Mouse (Mus musculus): ENCODE results near the gene Nav1.
A peak's percentile ranks its signal among the peaks of the same experiment; 100 is the strongest.
"Not testable (repeated sequence)": the region's sequence is repeated elsewhere in the genome, so short reads cannot be mapped to it uniquely, and the experiment has no call there.

Gene Nav1

DNA sequence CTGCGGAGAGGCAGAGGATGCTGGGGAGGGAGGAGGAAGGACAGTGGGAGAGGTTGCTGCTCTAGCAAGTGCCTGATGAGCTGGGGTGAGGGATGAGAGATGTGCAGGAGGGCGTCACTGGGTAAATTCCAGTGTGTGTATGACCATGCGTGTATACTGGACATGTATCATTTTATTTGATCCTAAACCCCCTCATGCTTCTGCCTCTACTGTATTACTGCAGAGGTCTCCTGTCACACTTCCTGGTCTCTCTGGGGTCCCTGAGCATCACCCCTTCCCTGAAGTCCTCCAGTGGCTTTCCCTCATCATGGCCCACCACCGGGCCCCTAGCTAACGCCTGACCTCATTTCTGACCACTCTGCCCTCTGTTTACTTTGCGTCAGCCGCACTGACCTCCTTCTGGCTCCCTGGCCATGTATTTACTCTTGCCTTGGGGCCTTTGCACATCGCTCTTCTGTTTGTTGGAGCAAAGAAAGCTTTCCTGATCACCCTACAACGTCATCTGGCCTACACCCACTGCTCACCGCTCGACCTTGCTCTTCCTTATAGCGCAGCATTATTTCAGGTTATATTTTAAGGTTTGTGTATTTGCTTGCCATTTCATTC is 91.4 kb downstream of the Nav1 start:
- DNase-seq (ENCODE audit: low spot score in 2 of 2) = no peak

DNA sequence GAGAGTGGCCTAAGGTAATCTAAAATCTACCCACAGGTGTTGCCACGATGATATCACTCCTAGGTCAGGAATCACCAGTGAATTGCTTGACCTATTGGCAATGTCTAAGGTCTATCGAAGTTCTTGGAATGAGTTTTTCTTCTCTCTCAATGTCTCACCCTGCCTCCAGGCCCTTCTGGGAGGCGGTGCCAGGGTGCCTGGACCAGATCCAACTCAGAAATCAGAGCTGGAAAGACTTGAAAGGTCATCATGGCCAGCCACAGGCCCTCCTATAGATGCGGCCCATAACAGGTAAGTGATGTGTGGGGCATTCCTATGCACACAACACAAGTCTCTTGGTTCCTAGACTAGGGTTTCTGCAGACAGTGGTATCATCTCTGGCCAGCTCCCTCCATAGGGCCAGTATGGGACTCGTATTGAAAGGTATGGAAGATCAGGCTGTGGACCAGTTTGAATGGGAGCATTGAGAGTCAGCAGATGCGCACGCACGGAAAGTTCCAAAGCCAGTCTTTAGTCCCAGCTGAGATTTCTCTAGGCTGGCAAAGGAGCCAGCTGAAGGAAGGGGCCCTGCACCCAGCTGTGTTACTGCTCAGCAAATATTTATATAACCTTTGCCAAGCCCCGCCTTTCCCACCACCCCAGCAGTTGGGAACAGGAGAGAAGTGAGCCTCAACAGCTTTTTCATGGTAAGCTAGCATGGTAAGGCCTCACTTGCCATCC is 92.0 kb downstream of the Nav1 start:
- DNase-seq (ENCODE audit: low spot score in 2 of 2) = no peak

DNA sequence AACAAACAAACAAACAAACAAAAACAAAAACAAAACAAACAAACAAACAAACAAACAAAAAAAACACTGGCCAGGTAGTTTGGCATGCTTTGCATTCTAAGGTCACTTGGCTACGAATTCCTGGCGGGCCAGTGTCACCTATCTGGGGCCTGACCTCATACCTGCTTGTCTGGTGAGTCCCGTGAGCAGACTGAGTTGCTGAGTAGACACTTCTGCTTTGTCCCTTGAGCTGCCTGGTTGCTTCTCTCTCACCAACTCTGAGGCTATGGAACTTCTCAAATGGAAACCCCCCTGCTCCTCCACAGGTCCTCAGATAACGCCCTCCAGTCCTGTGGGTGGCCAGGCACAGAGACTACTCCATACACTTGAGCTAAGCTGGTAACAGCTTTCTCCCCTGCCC is 93.0 kb downstream of the Nav1 start:
- DNase-seq (ENCODE audit: low spot score in 2 of 2) = no peak

DNA sequence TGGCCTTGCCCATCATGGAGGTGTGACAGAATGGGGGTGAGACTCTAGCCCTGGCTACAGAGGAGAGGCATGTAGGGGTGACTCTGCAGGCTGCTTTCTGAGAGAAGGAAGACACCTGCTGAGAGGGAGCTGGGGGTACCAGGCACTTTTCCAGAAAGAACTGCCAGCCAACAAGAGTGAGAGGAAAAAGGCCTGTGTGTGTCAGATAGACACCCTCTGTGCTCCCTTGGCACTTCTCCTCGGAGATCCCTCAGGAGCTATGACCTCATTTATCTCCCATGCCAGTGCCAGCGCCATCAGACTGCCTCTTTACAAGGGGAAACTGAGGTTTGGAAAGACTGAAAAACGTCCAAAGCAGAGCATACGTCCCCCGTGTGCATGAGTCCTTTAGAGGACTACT is 93.6 kb downstream of the Nav1 start:
- DNase-seq (ENCODE audit: low spot score in 2 of 2) = no peak

DNA sequence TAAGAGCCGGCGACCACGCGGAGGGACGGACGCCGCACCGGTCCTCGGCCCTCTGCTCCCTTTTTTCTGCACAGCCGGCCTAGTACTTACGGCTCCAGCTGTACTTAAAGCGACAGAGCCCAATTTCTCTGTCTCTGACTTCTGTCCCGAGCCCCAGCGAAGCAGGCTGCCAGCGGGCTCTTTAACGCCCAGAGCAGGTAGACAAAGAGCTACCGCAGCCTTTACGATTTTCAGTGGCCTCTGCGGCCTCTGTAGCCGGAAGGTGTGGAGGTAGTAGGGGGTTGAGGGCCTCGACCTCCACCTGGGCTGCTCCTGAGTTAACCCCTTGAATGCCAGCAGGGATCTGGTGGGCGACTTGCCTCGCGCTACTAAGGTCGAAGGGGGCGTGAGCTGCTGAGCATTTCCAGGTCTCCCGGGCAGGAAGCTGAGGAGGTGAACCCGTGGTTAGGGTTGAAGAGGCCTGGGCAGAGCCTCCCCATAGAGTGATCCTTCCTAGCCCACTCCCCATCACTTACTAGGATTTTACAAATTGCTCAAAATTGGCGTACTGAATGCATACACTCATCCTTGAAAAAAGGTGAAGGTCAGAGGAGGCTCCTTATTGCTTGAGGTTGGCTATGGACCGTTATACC is 96.6 kb downstream of the Nav1 start:
- DNase-seq (ENCODE audit: low spot score in 2 of 2) = peak; percentile 34 to 53

DNA sequence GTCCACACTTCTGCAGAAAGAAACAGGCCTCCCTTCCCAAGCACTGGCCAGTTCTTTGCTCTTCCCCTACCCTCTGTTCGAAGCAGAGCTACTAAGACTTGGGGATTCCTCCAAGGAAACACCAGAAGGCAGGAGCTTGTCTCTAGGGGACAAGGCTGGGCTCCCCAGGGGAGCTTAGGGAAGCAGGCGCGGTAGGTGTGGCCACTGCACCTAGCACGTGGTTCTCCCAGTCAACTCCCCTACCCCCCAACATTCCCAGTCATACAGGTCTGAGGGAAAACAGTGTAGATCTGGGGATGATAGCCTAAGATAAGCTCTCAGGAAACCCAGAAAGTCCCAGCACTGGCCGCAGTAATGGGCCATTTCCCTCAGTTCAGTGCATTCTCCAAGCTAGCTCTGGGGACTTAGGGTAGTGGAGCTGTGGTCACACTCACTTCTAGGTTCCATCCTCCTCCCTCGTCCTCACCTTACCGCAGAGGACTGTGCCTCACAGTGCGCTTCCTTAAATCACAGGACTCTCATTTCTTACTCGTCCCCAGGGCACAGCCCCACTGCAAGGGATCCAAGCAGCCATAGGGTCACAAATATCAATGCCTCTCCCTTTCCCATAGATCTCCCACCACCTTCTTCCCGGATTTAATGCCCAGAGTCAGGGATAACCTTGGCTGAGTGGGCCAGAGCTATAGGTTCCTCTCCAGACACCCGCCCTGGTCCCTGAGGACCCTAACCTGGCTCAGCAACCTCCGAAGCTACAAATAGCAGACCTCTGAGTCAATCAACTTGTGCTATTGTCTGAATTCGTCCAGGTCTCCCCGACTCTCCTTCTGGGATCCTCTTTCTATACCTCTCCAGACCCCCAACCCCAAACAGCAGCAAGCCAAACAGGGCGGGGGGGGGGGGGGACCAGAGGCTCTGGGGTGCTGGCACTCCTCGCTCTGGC is 97.7 kb downstream of the Nav1 start:
- no peak for DNase-seq (ENCODE audit: low spot score in 2 of 2)

DNA sequence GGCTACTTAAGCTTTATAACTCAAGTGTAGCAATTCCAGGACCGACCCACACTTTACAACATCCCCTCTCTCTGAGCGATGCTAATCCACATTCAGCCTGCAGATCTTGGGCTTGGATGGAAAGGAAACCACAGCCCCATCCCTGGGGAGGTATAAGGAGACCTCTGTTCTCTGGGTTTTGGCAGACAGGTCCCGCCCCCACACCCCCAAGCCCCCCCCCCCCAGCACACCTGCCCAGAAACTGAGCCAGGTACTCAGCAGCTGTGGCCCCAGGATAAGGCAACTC is 98.8 kb downstream of the Nav1 start:
- DNase-seq (ENCODE audit: low spot score in 2 of 2) = no peak

DNA sequence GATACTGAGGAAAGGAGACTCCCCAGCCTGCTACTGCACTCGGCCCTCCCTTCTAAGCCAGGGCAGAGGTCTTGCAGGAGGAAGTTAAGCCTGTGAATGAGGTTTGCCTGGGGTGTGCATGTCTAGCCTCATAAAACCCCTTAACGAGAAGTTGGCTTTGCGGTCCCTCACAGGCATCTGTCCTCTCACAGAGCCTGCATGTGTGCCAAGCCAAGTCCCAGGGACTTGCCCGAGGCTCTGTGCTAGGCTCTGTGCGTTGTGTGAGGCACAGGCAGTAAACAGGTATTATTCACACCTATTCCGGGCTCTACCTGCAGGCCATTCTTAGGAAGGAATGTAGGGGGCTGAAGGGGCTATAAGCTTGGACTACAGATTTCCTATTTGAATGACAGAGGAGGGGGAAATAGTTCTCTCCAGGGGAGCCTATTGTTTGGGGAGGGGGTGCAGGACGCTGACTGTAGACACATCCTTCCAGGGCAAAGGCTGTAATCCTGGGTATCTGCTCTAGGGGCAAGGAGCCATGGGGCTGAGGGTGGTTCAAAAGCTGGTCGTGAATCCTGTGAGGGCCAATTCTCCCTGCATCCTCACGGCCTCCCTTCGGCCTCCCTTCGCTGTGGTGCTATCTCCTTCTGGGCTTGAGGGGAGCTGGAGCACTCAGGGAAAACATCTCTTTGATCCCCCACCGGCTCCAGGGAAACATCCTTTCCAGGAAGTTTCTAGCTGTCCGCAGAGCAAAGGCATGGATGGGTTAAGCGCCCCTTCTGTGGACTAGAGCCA is 99.3 kb downstream of the Nav1 start:
- no peak for DNase-seq (ENCODE audit: low spot score in 2 of 2)

DNA sequence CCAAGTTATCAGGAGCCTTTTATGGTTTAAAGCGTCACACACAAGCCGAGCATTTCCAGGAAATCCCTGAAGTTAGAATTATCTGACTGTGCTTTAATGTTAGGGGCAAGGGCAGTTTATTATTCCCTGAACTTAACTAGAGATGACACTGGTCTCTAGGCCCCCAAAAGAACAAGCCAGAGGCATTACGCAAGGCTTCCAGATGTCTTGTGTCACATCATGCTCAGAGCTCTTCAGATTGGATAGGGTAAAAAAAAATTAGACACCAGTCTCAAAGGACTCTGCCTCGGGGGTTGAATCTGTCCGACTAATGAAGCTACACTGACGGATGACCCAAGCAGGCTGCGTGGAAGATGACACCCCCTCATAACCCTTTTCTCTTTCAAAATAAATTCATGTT is 101.6 kb downstream of the Nav1 start:
- no peak for DNase-seq (ENCODE audit: low spot score in 2 of 2)

DNA sequence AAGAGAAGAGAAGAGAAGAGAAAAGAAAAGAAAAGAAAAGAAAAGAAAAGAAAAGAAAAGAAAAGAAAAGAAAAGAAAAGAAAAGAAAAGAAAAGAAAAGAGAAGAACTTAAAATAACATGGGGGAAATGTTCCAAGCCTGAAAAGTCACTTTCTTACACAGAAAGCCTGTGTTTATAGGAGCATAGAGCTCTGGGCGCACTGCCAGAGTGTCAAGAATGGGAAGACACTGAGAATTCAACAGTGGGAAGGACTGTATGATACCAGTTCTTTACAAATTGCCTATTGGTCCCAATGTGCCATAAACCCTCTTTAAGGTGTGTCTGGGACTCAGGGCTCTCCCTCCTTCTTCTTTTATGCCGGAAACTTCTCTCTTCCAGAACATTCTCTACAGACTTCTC is 103.7 kb downstream of the Nav1 start:
- peak in 1 of 2 experiments; percentile 37 for DNase-seq (ENCODE audit: low spot score in 2 of 2)

DNA sequence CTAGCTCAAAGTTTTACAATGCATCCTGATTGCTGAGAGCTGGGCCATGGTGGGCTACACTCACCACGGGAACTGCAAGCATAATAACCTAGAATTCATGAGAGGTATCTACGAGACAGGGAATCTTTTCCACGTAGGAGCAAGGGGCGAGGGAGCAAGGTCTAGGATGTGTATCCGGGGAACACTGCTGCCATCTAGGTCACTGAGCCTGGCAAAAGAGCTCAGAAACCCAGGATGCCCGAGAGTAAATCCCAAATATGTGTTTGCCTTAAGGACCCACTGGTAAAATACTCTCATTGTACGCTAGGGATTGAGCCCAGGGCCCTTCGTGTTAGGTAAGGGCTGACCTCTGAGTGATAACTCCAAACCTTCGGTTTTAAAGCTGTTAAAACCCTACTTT is 104.3 kb downstream of the Nav1 start:
- no peak for DNase-seq (ENCODE audit: low spot score in 2 of 2)

DNA sequence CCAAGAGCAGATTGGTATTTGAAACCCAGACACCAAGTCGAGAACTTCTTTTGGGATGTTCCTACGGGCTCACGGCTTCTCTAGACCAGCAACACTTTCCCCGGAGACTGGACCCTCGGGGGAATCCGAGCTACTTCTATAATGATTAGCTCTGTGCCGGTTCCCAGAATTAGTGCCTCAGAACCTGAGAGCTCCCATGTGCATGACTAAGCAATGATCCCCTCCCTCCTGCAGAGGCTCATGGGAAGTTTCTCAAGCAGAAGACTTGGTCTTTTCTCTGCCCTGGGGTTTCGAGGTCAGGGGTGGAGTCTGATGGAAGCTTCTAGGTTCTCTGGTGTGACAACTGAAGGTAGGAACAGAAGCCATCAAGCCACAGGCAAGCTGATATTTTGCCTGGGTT is 105.0 kb downstream of the Nav1 start:
- no peak for DNase-seq (ENCODE audit: low spot score in 2 of 2)

DNA sequence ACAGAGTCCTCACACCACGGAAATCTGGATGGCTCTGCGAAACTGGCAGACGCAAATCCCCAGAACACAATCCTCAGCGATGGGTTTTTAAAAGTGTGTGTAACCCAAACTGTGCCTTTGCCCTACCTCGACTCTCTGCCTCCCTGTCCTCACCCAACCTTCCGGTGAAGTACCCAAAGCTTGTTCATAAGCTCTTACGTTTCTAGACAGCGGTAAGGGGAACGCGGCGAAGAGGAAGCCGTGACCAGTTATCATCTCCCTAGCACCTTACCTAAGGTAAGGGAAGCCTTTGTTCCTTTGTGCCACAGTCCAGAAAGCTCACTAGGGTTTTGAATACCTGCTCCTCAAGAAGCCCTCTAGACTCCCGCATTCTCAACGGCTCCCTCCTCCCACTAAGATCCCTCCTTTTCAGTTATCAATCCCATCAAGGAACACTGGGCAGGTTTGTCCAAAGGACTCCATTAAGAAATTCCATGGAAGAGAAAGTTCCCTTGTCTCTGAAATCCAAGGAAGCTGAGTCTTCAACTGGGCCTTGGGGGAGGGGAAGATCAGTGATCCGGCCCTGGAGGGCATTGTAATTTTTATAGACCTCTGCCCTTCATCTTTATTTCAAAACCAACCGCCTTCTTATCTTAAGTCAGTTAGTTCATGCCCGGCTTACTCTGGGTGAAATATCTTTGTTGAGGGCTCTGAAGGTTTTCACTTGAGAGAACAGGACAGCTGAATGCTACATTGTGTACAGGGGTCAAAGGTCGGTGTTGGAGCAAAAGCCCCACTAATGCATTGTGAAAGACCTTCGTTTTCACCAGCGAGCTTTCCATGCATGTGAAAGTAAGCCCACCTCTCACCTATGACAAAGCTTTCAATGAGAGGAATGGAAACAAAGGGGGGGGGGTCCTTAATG is 108.4 kb downstream of the Nav1 start:
- DNase-seq (ENCODE audit: low spot score in 2 of 2) = no peak

DNA sequence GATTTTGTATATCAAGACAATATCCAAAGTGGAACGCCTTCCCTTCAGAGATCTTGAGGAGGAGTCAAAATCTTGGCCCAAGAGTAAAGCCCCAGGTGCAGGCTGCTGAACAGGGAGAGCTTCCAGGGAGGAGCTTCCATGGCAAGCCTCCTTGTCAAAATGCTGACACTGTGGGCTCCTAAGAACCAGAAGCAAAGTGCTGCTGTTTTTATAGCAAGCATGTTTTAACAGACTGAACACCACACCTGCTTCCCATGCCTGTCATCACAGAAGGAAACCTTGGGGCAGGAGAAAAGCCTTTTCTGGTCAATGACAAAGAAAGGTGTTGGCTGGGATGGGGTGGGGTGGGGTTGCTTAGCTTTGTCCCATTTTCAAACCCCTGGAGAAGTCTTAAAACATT is 112.0 kb downstream of the Nav1 start:
- DNase-seq (ENCODE audit: low spot score in 2 of 2) = no peak

DNA sequence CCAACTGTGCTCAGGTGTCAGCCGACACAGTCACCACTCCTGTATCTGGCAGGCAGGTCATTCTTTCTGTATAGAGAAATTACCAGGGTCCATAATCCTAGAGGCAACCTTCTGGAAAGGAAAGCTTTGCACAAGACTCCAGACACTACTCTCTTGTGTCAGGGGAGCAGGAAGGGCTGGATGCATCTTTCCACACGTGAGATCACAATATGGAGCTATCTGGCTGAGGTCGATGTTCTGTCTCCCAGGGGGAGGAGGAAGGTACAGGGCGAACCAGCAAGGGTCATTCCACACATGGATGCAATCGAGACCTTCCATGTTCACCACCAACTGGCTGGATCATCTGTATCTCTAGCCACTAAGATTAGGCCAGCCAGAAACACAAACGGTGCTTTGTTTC is 113.2 kb downstream of the Nav1 start:
- no peak for DNase-seq (ENCODE audit: low spot score in 2 of 2)

DNA sequence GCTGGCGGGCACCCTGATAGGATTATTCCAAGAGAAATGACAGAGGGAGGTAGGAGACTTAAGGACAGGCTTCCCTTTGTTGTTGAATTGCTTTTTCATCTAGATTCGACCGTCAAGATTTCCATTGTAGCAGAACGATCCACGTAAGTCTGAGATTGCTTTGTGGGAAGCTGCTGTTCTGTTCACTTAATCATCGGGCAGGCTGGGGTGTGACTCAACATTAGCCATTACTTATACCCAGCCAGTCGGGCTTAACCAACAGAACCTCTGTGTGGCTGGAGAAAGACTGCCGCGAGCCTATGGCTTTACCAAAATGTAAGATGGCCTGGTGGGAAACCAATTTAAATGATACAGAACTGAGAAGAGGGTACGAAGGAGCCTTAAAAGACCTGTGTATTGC is 114.7 kb downstream of the Nav1 start:
- no peak for DNase-seq (ENCODE audit: low spot score in 2 of 2)

DNA sequence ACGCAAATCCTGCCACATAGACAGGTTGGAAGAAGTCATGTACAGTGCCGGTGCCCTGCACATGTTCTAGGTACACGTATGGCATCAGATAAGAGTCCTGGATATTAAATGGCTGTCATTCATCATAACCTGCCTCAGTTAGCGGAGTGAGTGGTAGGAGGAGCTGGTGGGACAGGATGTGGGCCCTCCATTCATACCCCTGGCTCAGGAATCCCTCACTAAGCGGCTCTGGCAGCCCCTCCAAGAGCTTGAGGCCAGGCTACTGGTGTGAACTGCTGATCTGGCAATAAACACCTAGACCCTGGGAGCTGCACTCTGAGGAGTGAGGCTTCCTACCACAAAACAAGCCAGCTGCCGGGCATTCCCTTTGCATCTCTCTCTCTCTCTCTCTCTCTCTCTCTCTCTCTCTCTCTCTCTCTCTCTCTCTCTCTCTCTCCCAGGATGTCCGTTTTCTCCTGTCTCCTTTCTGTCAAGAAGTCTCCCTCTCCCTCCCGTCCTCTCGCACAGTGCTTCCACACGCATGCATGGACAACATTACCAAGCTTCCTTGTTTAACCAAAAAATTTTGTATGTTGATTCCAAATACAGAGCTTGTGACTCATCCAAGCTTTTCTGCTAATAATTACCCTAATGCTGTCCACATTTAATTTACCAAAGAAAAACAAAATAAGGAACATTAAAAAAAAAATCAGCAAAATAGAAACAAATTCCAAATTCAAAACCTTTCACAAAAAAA is 116.0 kb downstream of the Nav1 start:
- no peak for DNase-seq (ENCODE audit: low spot score in 2 of 2)

DNA sequence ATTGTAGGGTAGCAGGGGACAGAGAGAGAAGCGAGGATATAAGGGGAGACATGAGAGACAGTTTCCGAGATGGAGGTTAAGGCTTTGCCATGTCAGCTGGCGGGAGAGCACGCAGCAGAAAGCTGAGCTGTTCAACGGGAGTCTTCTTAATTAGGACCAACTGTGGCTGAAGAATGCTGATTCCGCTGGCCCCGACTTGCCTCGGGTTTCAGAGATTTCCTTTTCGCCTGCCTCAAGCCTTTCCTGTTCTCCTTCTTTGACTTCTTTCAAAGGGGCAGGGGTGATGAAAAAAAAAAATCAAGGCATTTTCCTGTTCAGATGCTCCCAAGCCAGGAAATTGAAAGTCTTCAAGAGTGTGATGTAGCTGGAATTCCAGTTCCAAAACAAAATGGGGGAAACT is 118.2 kb downstream of the Nav1 start:
- DNase-seq (ENCODE audit: low spot score in 2 of 2) = no peak

DNA sequence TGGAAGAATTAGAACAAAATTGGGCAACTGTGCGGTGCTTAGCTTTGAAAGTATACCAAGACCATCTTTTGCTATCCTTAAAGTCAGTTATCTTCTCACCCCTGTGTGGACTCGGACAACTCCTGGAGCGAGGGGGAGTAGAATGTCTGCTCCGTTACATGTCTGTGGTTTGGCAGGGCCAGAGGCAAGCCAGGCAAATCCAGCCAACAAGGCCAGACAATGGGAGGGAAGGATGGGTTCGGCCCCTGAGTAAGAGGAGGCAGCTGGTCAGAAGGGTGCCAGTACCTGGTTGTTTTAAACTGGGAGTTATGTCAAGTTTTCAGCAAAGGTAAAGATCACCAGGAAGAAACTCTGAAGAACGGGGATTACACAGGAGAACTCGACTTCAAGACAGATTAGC is 121.9 kb downstream of the Nav1 start:
- DNase-seq (ENCODE audit: low spot score in 2 of 2) = no peak

DNA sequence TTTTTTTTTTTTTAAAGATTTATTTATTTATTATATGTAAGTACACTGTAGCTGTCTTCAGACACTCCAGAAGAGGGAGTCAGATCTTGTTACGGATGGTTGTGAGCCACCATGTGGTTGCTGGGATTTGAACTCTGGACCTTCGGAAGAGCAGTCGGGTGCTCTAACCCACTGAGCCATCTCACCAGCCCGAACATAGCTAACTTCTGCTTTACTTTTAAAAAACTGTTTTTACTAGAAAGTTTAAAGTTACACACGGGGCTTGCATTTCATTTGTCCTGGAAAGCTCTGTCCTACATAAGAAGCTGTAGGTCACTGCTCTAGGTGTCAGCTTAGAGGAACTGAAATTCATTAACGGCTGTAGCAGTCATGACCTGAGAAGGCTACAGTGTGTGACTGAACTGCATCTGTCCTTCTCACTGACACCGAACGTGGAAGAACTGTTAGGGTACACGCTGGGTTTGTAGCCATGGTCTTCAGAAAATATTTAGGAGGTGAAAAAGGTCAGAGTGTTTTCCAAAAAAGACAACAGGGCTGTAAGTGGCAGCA is 122.5 kb downstream of the Nav1 start:
- not testable (repeated sequence) for DNase-seq (ENCODE audit: low spot score in 2 of 2)

All from frontal cortex, postnatal 36 days (tissue).